Mouse (Mus musculus) kidney, embryonic 16.5 days (tissue): ENCODE results near the gene Plekha4. TPM values are rescaled to one million over a fixed set of nuclear protein-coding genes. Genes with fewer than 3 reads are reported as not detected.

Source experiments
- ATAC-seq: fragments of 200-750 bp; cut with Nextera tagmentation; 2 replicates; pipeline ENCODE4 v1.8.0; 2017; ENCODE audit warnings: moderate TSS enrichment; ENCODE audit not compliant: low FRiP score, low TSS enrichment
- H3K27ac ChIP-seq: fragments of 300-500 bp; sonication (generic); 2 replicates; pipeline ENCODE4 v1.5.1; 2014; ENCODE audit warnings: low read length
- H3K27me3 ChIP-seq: fragments of 300-500 bp; sonication (generic); 2 replicates; pipeline ENCODE4 v1.6.1; 2014; ENCODE audit warnings: low read length, control low read depth, mixed read lengths; ENCODE audit not compliant: insufficient read depth
- H3K36me3 ChIP-seq: fragments of 300-500 bp; sonication (generic); 2 replicates; pipeline ENCODE4 v1.6.1; 2014; ENCODE audit warnings: low read length, control low read depth, mixed read lengths; ENCODE audit not compliant: insufficient read depth
- H3K4me1 ChIP-seq: fragments of 300-500 bp; sonication (generic); 2 replicates; pipeline ENCODE4 v1.6.1; 2014; ENCODE audit warnings: low read length, control low read depth, mixed read lengths; ENCODE audit not compliant: insufficient read depth
- H3K4me2 ChIP-seq: fragments of 300-500 bp; sonication (generic); replicated peaks from 2 replicates; pipeline ENCODE4 v1.6.1; 2014; ENCODE audit warnings: low read depth, low read length
- H3K4me3 ChIP-seq: fragments of 300-500 bp; sonication (generic); 2 replicates; pipeline ENCODE4 v1.5.1; 2014; ENCODE audit warnings: mild to moderate bottlenecking, low read length
- H3K9ac ChIP-seq: fragments of 300-500 bp; sonication (generic); replicated peaks from 2 replicates; pipeline ENCODE4 v1.6.1; 2014; ENCODE audit warnings: low read length
- H3K9me3 ChIP-seq: fragments of 300-500 bp; sonication (generic); 2 replicates; pipeline ENCODE4 v1.6.1; 2016; ENCODE audit warnings: low read length, control low read depth
- WGBS: fragments of 180-500 bp; shearing (Covaris S2); extraction: QIAGEN DNeasy Blood & Tissue Kit; methylation state at CpG from one replicate; pipeline ENCODE4 v1.1.7; 2014; 5-methylcytosine and 5-hydroxymethylcytosine counted together
- polyA plus RNA-seq: library from polyadenylated mRNA; unstranded; fragments of >200 nt; fragmentation: Nextera tagmentation; extraction: Ambion mirVana; gene quantifications from 2 replicates; pipeline ENCODE4 v1.2.1, GENCODE M21; 2015

Gene Plekha4
- polyA plus RNA-seq, 1 experiment from 2014 or later: 4.4 TPM

- H3K4me1 ChIP-seq: no peaks in the 10 kb centered on the region
- no peak for ATAC-seq
- 82% methylated on average over 1 of the region's 1 CpGs for WGBS
Observed at GRCm38 (mm10) chr7:45596107-45596506, 70.0 kb downstream of the Plekha4 start.

GRCm38 (mm10) chr7:45597013-45597412 lies 70.9 kb downstream of the Plekha4 start:
- H3K27ac ChIP-seq: no peak overlapping the region
- H3K27me3 ChIP-seq: no peaks in the 10 kb centered on the region
- H3K4me2 ChIP-seq: no peak overlapping the region
- ATAC-seq: no peak
- WGBS: 85% methylated on average over 5 of the region's 5 CpGs
- no peaks in the 10 kb centered on the region for H3K4me1 ChIP-seq
- no peaks in the 10 kb centered on the region for H3K36me3 ChIP-seq
- no peak overlapping the region for H3K9ac ChIP-seq
- H3K9me3 ChIP-seq: no peaks in the 10 kb centered on the region
- no peak overlapping the region for H3K4me3 ChIP-seq

More at GRCm38 (mm10) chr7:45596107-45596506, 70.0 kb downstream of the Plekha4 start:
- Histone ChIP-seq H3K9me3 (no peaks in the 10 kb centered on the region), H3K27ac (no peak overlapping the region), H3K36me3 (no peaks in the 10 kb centered on the region), H3K4me2 (no peak overlapping the region), H3K27me3 (no peaks in the 10 kb centered on the region), H3K4me3 (no peak overlapping the region), H3K9ac (no peak overlapping the region)

GRCm38 (mm10) chr7:45597527-45597926 lies 71.4 kb downstream of the Plekha4 start:
- no peaks in the 10 kb centered on the region for H3K36me3 ChIP-seq
- no peaks in the 10 kb centered on the region for H3K9me3 ChIP-seq
- H3K27me3 ChIP-seq: no peaks in the 10 kb centered on the region
- H3K27ac ChIP-seq: no peak overlapping the region
- no peak overlapping the region for H3K4me3 ChIP-seq
- H3K4me1 ChIP-seq: no peaks in the 10 kb centered on the region
- ATAC-seq: no peak
- H3K9ac ChIP-seq: no peak overlapping the region
- no peak overlapping the region for H3K4me2 ChIP-seq
- WGBS: 91% methylated on average over 6 of the region's 6 CpGs

GRCm38 (mm10) chr7:45598960-45599879 lies 73.1 kb downstream of the Plekha4 start:
- no peaks in the 10 kb centered on the region for H3K36me3 ChIP-seq
- no peak for ATAC-seq
- no peaks in the 10 kb centered on the region for H3K9me3 ChIP-seq
- no peaks in the 10 kb centered on the region for H3K27me3 ChIP-seq
- H3K9ac ChIP-seq: no peak overlapping the region; the same call in 1 of the 2 replicates
- no peaks in the 10 kb centered on the region for H3K4me1 ChIP-seq
- H3K27ac ChIP-seq: no peak overlapping the region
- no peak overlapping the region for H3K4me3 ChIP-seq
- 52% methylated on average over 18 of the region's 18 CpGs for WGBS
- no peak overlapping the region for H3K4me2 ChIP-seq

Other genes starting within 250 kb of the Plekha4 start
- gene Slc6a21, start 248.8 kb upstream of the Plekha4 start, polyA plus RNA-seq: not detected in 2 replicates
- 22.3 and 23.6 TPM in 2 replicates for gene Trpm4, start 192.6 kb upstream of the Plekha4 start, polyA plus RNA-seq
- gene Hrc, start 191.0 kb upstream of the Plekha4 start, polyA plus RNA-seq: 1.7 and 1.8 TPM in 2 replicates
- gene Ppfia3, start 159.3 kb upstream of the Plekha4 start, polyA plus RNA-seq: 5.1 and 6.3 TPM in 2 replicates
- gene Lin7b, start 155.7 kb upstream of the Plekha4 start, polyA plus RNA-seq: 1.7 and 1.9 TPM in 2 replicates
- 211 and 227 TPM in 2 replicates for gene Snrnp70, start 130.6 kb upstream of the Plekha4 start, polyA plus RNA-seq
- not detected in 2 replicates for gene Kcna7, start 120.7 kb upstream of the Plekha4 start, polyA plus RNA-seq
- 1.5 and 1.6 TPM in 2 replicates for gene Ntf5, start 112.6 kb upstream of the Plekha4 start, polyA plus RNA-seq
- not detected in 2 replicates for gene Lhb, start 105.5 kb upstream of the Plekha4 start, polyA plus RNA-seq
- 51.1 and 51.7 TPM in 2 replicates for gene Gys1, start 91.5 kb upstream of the Plekha4 start, polyA plus RNA-seq
- 164 and 173 TPM in 2 replicates for gene Ruvbl2, start 88.2 kb upstream of the Plekha4 start, polyA plus RNA-seq
- gene Ftl1, start 66.4 kb upstream of the Plekha4 start, polyA plus RNA-seq: 5,149 and 5,628 TPM in 2 replicates
- 172 and 182 TPM in 2 replicates for gene Bax, start 59.4 kb upstream of the Plekha4 start, polyA plus RNA-seq
- 0.80 and 1.1 TPM in 2 replicates for gene Tulp2, start 44.5 kb upstream of the Plekha4 start, polyA plus RNA-seq
- not detected in 2 replicates for gene Gm45808, start 39.5 kb upstream of the Plekha4 start, polyA plus RNA-seq
- gene Dhdh, start 37.5 kb upstream of the Plekha4 start, polyA plus RNA-seq: 2.4 and 3.3 TPM in 2 replicates
- 295 and 299 TPM in 2 replicates for gene Nucb1, start 15.9 kb upstream of the Plekha4 start, polyA plus RNA-seq
- gene Ppp1r15a, start 62 bp upstream of the Plekha4 start, polyA plus RNA-seq: 24.3 and 24.8 TPM in 2 replicates
- gene Hsd17b14, start 28.6 kb downstream of the Plekha4 start, polyA plus RNA-seq: 13.5 and 15.5 TPM in 2 replicates
- 87.9 and 93.2 TPM in 2 replicates for gene Bcat2, start 43.8 kb downstream of the Plekha4 start, polyA plus RNA-seq
- not detected in 2 replicates for gene Fgf21, start 89.2 kb downstream of the Plekha4 start, polyA plus RNA-seq
- gene Fut1, start 91.0 kb downstream of the Plekha4 start, polyA plus RNA-seq: 0.27 and 0.32 TPM in 2 replicates
- gene Izumo1, start 95.5 kb downstream of the Plekha4 start, polyA plus RNA-seq: 0.13 and 0.14 TPM in 2 replicates
- 11.6 and 13.0 TPM in 2 replicates for gene Rasip1, start 101.2 kb downstream of the Plekha4 start, polyA plus RNA-seq
- 8.0 and 9.0 TPM in 2 replicates for gene Mamstr, start 113.6 kb downstream of the Plekha4 start, polyA plus RNA-seq
- gene Fut2, start 140.1 kb downstream of the Plekha4 start, polyA plus RNA-seq: 0.32 and 0.57 TPM in 2 replicates
- 0.18 and 0.29 TPM in 2 replicates for gene Ntn5, start 157.7 kb downstream of the Plekha4 start, polyA plus RNA-seq
- 0.22 and 0.24 TPM in 2 replicates for gene Sec1, start 168.1 kb downstream of the Plekha4 start, polyA plus RNA-seq
- gene Car11, start 173.5 kb downstream of the Plekha4 start, polyA plus RNA-seq: 10.7 and 11.6 TPM in 2 replicates
- gene Dbp, start 178.8 kb downstream of the Plekha4 start, polyA plus RNA-seq: 4.1 and 4.3 TPM in 2 replicates
- gene Rpl18, start 189.1 kb downstream of the Plekha4 start, polyA plus RNA-seq: 1,042 and 1,047 TPM in 2 replicates
- 36.2 and 36.7 TPM in 2 replicates for gene Sphk2, start 191.7 kb downstream of the Plekha4 start, polyA plus RNA-seq
- gene Fam83e, start 194.9 kb downstream of the Plekha4 start, polyA plus RNA-seq: 1.1 and 1.2 TPM in 2 replicates
- gene Spaca4, start 199.5 kb downstream of the Plekha4 start, polyA plus RNA-seq: not detected in 2 replicates